Mouse (Mus musculus): ENCODE measurements around the gene Gchfr.

Gene Gchfr

DNA sequence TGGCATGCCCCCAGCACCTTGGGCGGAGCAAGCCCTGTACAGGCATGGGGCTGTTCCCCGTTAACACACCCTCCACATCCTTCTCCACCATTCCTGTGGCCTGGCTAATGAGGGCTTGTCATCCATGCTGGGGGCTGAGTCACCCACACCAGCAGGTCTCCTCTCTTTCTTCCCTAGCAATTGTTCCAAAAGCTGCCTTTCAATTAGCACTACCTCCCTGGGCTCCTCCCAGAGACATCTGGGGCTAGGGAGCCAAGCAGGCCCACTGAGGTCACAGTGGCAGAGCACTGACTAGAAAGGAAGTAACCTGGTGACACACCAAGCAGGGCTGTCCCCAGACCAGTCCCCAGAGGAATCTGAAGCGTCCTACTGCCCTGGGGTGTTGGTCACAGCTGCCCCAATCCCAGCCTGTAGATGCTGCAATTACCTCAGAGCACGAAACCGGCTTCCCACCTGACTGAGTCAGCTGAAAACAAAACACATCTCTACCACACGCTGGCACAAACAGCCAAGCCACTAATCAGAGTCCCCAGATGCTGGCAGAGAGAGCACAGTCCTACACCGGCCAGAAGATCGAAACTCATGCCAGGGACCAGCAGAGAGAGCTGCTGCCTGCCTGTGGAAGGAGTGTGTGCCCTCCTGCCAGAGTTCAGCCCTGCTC is 6.5 kb downstream of the Gchfr start, which contains the start of gene Gm14137:
Gene Gm14137, plus strand, starts transcription at position 519 of the 661 bp plus-strand sequence.
- DNase-seq (ENCODE audit: low read depth, low spot score): no peak

DNA sequence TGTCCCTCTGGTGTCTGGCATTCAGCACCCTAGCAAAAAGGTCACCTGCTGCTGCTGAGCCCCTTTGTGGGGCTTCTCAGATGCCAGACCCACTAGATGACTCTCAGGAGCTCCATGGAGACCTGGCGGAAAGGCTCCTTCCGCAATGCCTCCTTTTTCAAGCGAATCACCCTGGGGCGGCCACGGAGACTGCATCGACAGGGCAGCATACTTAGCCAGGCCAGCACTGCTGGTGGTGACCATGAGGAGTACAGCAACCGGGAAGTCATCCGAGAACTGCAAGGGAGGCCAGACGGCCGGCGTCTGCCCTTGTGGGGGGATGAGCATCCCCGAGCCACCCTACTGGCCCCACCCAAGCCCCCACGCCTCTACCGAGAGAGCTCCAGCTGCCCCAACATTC is 7.3 kb downstream of the Gchfr start:
- no peak for DNase-seq (ENCODE audit: low read depth, low spot score)

DNA sequence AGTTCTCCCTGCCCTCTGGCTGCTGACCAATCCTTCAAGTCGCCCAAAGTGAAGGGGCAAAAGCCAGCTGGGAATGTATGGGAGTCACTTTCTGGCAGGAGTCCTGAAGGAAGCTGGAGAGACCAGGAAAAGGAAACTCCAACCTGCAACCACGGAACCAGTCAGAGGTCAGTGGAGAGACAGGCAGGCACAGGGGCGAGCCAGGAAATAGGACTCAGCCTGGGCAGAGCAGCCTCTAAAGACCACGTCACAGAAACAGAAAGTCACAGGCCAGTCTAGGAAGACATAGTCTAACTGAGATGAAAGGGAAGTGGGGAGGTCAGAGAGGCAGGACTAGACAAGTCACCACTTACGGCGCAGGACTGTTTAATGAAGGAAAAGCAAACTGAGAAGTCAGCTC is 8.0 kb downstream of the Gchfr start:
- no peak for DNase-seq (ENCODE audit: low read depth, low spot score)

DNA sequence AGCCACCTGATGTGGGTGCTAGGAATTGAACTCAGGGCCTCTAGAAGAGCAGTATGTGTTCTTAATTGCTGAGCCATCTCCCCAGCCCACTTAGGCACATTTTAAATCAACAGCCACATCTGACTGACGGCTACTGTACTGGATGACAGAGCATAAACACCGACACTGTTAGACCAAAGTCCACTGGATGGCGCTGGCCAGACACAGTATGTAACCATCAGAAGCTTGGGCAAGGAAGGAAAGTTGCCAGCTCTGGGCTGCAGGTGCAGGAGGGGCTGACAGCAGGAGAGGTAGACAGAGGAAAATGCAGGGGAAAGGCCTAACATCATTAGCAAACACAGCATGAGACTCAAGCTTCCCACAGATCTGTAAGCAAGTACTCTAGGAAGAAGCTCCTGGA is 9.2 kb downstream of the Gchfr start:
- peak; percentile 37 for DNase-seq (ENCODE audit: low read depth, low spot score)

DNA sequence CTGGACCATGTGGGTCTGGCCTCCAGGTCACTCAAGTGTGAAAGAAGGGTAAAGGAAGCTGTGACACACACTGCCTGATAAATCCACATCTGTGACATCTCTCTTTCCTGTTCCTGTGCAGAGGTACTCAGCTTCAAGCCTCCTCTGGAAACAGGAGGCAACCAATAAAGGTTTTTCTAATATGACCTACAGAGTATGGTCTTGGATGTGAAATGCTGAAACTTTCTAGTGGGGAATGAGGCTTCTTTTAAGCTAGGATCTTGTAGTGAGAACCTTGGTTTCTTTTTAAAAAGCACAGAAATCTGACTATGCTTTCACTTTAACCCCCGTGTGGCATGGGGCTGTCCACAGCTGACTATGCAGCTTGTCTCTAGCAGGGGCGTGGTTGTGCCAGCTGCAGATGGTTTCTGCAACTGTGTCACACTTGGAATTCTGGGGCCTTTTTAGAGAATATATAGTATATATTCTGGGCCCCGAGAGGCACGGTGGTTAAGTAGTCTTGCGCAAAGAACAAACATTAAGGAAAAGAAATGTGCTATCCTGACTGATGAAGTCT is 9.9 kb downstream of the Gchfr start:
- DNase-seq (ENCODE audit: low read depth, low spot score): no peak

DNA sequence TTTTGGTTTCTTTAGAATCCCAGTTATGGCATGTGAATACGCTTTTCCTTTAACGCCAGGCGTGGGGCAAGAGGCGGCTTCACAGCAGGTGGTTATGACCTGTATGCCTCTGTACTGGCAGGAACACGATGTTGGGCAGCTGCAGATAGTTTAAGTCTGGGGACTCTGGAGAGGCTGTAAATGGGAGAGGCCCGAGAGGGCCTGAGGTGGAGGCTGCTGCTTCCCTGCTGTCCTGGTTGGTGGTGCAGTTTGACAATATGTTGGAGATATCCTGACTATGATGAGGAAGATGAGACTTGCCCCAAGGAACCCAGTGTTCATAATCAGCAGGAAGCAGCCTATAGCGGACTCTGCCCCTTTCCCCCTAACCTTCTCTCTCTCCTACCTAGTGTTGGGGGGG is 15.3 kb downstream of the Gchfr start:
- DNase-seq (ENCODE audit: low read depth, low spot score): no peak

DNA sequence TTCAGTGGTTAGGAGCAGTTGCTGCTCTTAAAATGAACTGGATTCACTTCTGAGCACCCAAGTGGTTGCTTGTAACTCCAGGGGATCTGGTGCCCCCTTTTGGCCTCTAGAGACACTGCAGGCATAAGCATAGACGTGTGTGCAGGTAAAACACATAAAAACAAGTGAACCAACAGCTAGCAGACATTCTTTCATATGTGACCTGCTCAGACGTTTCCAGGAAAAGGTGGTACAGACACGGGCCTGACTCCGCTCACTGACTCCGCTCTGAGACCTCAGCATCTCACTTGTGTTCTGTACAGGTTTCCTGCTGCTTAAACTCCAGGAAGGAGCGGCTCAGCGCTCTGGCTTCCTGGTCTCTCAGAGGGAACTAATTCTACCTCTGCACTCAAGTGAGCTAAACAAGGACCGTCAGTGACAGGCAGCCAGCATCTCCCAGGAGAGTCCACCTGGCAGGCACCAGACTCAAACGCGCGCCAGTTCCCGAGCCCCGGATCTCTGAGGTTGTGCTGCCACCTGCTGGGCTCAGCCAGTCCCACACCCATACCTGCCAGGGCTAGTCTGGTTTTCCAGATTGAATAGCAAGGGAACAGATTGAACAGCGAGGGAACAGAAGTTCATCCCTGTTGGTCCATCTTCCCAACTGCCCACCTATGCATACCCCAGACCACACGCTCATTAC is 21.6 kb downstream of the Gchfr start:
- peak; percentile 73 for DNase-seq (ENCODE audit: low read depth, low spot score)

DNA sequence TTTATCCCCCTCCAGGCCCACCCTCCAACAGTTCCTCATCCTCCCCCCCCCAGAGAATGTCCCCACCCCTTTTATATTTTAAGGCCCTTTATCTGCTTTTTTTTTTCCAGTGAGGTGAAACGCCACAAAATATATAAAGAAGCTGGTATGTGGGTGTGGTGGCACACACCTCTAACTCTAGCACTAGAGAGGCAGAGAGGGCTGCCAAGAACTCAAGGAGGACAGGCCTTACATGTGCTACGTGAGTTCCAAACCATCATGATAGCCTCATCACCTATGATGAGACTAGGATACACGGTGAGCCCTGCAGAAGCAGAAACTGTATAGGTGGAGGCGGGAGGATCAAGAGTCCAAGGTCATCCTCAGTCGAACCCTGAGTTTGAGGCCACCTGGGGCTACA is 23.4 kb downstream of the Gchfr start:
- no peak for DNase-seq (ENCODE audit: low read depth, low spot score)

DNA sequence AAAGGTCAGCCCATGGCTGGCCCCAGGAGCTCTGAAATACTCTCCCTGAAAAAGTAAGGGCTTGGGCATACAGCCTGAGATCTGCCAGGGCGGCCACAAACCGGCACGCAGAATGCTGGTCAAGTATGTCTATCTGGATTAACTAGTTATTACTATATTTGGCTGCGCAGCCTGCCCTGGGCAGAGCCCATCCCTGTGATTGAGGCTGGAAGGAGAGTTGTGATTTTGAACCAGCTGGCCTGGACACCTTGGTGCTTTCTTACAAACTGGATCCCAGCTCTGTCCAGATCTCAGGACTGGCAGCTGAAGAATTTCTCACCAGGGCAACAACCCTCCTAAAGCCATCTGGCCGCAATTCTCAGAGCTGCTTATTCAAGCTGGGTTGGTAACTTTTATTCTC is 26.6 kb downstream of the Gchfr start:
- no peak for DNase-seq (ENCODE audit: low read depth, low spot score)

DNA sequence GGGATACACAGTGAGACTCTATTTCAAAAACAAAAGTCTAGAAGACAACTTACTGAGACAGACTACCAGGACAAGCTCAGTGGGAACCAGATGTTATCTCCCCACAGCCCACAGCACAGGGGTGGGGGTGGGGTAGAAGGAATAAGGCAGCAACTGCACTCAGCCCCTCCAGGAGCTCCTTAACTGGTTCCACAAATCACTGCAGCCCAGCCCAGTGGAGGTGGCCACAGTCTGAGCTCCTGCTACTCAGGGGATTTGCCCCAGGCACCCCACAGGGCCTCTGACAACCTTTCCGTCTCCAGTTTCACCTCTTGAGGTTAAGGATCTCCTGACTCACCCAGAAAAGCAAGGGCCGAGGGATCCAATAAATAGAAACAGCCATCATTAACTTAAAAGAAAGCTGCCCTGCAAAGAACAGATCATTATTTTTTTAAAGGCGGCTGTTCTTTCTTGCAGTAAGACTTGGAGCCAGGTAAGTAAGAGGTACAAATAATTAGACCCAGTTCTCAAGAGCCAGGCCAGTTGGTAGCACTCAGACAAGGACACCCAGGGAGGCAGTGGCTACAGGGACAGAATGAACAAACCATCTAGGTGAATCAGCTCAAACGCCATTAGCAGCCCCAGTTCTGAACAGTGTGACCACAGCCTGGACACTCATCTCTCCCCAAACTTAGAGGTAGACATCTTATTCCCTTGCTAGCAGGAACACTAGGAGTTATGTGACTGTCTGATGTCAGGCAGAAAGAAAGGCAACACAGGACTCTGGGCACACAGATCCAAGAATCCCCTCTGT is 28.9 kb downstream of the Gchfr start:
- no peak for DNase-seq (ENCODE audit: low read depth, low spot score)

DNA sequence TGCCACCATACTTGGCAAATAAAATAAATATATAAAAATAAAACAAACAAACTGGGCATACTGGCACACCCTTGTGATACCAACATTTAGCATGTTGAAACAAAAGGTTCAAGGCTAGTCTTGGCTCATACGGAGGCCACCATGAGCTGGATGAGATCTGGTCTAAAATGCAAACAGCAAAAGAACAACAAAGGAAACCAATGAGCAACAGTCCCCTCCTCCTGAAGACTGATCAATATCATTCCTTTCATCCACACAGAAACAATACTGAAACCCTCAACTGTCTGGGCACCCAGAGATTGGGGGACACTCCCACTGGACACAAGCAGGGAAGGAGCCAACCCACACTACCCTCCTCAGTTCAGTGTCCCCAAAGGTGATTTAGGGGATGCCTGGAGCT is 29.9 kb downstream of the Gchfr start:
- no peak for DNase-seq (ENCODE audit: low read depth, low spot score)

DNA sequence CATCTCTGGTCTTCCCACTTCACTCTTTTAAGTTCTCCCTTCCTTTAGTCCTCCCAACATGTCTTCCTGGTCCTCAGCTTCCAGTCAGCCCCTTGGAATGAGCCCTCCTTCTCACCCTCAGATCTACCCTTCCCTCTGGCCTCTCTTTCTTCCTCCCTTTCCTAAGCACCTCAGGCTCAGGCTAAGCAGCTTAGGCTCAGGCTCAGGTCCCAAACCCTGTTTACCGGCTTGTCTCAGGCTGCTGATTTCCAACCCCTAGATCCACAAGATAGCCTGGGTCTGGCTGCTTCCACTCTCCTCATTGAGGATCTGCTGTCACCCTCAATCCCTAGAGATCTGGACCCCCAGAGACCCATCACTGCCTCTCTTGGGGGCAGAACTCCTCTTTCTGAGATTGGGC is 30.5 kb downstream of the Gchfr start:
- no peak for DNase-seq (ENCODE audit: low read depth, low spot score)

DNA sequence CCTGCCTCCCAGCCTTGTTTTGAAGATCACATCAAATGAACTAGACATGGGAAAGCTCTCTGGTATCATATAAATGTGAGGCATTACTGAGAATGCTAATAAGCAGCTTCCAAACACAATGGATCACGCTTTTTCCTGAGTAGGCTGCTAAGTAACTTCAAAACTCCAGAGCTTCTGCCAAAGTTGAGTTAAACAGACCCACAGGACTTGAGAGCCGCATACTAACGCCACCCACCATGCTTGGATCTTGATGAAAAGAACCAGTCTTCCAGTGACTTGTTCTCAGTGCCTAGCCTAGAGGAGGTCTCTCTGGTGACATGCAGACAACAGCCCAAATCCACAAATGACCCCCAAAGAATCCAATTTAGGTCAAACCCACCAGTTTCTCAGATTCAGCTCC is 31.4 kb downstream of the Gchfr start:
- no peak for DNase-seq (ENCODE audit: low read depth, low spot score)

DNA sequence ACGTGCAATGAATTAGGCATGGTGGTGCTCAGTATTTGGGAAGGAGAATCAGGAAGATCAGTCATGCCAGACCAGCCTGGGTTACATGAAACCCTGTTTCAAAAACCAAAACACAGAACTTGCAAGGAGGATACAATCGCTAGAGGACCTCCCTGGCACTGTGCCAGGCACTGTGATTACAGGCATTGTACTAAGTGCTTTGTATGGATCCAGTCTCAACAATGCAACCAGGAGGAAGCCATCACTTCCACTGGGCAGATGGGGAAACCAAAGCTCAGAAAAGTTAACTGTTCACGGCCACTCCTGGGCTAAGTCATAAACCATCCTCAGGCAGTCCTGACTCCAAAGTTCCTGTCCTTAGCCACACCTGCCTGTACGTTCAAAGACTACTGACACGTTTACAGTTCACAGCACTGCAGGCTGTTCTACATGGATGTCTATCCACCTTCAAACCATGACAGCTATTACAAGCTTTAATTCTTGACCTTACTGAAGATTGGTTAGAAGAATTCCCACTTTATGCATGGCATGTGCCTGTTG is 35.4 kb downstream of the Gchfr start:
- no peak for DNase-seq (ENCODE audit: low read depth, low spot score)

DNA sequence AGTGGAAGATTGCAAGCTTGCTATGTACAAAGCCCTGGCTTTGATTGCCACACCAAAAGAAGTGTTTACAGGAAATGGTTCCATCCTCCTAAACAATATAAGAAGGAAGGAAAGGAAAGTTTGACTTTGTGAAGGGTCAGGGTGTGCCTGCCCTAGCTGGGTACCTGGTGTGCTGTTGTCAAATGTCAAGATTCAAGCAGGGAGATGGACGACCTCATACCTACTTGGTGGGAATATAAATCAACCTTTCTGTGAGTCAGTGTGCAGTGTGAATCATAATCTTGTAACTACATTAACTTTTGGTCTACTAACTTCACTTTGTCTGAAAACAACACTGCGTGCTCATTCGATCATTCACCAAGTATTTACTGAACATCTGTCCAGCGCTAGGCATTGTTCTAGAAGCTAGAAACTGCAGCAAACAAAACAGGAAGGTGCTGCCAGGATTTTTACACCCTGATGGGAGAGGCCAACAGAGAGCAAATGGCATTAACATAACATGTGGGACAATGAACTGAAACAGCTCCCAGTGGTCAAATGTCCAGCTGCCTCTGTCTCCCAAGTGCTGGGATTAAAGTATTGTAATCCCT is 36.4 kb downstream of the Gchfr start:
- DNase-seq (ENCODE audit: low read depth, low spot score): no peak

DNA sequence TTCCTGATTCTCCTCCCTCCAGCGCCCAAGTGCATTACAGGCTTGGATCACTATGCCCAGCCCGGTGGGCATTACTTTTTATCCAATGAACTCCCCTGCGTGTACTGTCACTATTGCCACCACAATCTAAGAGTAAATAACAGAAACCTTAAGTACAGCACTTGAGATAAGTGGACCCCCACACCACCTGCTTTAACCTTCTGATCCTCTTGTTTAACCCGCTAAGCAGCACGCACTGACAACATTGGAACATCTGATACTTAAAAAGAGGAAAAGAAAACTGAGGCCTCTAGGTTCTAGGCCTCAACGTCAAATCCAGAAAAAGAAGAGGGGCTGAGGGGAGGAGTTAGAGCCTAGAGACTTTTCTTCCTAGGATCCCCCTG is 40.4 kb downstream of the Gchfr start:
- no peak for DNase-seq (ENCODE audit: low read depth, low spot score)

DNA sequence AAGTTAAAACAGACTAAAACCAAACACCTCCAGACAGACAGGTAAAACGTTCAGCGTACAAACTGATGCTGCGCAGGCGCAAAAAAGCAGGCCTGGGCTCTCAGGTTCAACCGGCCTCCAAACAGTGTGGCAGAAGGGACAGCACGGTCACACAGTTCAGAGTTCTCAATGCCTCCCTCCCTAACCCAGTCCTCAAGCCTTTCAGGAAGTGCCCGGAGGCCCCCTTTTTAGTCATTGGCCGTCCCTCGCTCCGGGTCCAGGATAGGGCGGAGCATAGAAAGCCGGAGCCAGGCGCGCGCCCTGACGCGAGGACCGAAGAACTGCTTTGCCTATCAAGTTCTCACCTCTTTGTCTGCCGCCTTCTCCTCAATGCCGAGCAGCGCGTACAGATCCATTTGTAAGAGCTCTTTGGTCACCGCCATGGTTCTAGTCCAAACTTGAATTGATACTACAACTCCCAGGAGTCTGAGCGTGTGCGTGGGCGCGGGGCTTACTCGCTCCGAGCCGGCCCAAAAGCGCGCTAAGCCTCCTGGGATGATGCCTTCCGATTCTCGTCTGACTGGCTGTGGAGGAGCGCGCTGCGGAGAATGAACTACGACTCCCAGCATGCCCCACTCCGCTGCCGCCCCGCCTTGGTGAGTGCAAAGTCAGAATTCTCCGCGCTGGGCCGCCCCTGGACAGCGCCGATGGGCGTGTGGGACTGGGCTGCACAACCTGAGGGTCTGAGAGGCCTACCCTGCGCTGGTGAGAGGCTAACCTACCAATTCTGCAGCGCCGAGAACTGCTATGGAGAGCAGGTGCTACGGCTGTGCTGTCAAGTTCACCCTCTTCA is 41.0 kb downstream of the Gchfr start, which contains the start of the genes Zfyve19 and Dnajc17:
Gene Zfyve19, plus strand, starts transcription at position 274 of the 832 bp plus-strand sequence.
Gene Dnajc17, minus strand, starts transcription at position 452 of the 832 bp plus-strand sequence.
- DNase-seq (ENCODE audit: low read depth, low spot score): peak; percentile 96

DNA sequence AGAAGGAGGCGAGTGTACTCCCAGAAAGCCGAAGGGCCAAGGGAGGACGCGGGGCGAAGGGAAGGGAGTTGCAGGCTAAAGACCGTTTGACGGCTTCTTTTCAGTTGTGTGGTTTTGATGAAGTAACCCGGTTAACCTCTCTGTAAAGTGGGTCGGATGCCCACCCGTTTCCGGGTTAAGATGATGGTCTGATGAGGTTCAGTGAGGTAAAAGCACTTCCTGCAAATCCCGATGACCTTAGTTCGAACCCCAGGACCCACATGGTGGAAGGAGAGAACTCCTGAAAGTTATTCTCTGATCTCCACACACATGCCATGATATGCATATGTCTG is 41.6 kb downstream of the Gchfr start:
- peak; percentile 21 for DNase-seq (ENCODE audit: low read depth, low spot score)
